Mouse (Mus musculus) midbrain, embryonic 11.5 days (tissue): ENCODE data around the gene Pidd1. TPM values are rescaled to one million over a fixed set of nuclear protein-coding genes. Genes with fewer than 3 reads are reported as not detected.

ENCODE experiments used
- ATAC-seq: fragments of 200-750 bp; cut with Nextera tagmentation; 2 replicates; pipeline ENCODE4 v1.8.0; 2017; ENCODE audit warnings: moderate TSS enrichment, moderate library complexity; ENCODE audit not compliant: low FRiP score
- DNase-seq: peaks from one replicate; pipeline ENCODE4 v3.0.0; 2015; ENCODE audit warnings: low spot score; ENCODE audit errors: missing footprints
- H3K27ac ChIP-seq: fragments of 300-500 bp; sonication (generic); 2 replicates; pipeline ENCODE4 v1.5.1; 2014; ENCODE audit warnings: low read depth, low read length
- H3K27me3 ChIP-seq: fragments of 300-500 bp; sonication (generic); 2 replicates; pipeline ENCODE4 v1.6.1; 2014; ENCODE audit warnings: mild to moderate bottlenecking, low read length, moderate library complexity, mixed read lengths; ENCODE audit not compliant: control insufficient read depth, insufficient read depth
- H3K36me3 ChIP-seq: fragments of 300-500 bp; sonication (generic); 2 replicates; pipeline ENCODE4 v1.6.1; 2014; ENCODE audit warnings: mild to moderate bottlenecking, low read length, moderate library complexity, mixed read lengths; ENCODE audit not compliant: control insufficient read depth, insufficient read depth
- H3K4me1 ChIP-seq: fragments of 300-500 bp; sonication (generic); 2 replicates; pipeline ENCODE4 v1.6.1; 2014; ENCODE audit warnings: low read length; ENCODE audit not compliant: control insufficient read depth, insufficient read depth
- H3K4me2 ChIP-seq: fragments of 300-500 bp; sonication (generic); 2 replicates; pipeline ENCODE4 v1.6.1; 2014; ENCODE audit warnings: mild to moderate bottlenecking, moderate library complexity
- H3K4me3 ChIP-seq: fragments of 300-500 bp; sonication (generic); 2 replicates; pipeline ENCODE4 v1.5.1; 2014; ENCODE audit warnings: low read depth, low read length
- H3K9ac ChIP-seq: fragments of 300-500 bp; sonication (generic); 2 replicates; pipeline ENCODE4 v1.6.1; 2014; ENCODE audit warnings: low read length
- H3K9me3 ChIP-seq: fragments of 300-500 bp; sonication (generic); 2 replicates; pipeline ENCODE4 v1.6.1; 2016; ENCODE audit warnings: low read length; ENCODE audit not compliant: control insufficient read depth
- WGBS: fragments of 180-500 bp; shearing (Covaris S2); extraction: QIAGEN DNeasy Blood & Tissue Kit; methylation state at CpG from one replicate; pipeline ENCODE4 v1.1.7; 2014; 5-methylcytosine and 5-hydroxymethylcytosine counted together
- polyA plus RNA-seq: library from polyadenylated mRNA; unstranded; fragments of >200 nt; fragmentation: Nextera tagmentation; extraction: Ambion mirVana; gene quantifications from 2 replicates; pipeline ENCODE4 v1.2.1, GENCODE M21; 2014

Pidd1 gene
- polyA plus RNA-seq, 1 experiment from 2014 or later = 7.8 TPM

- DNase-seq = peak; percentile 44
- peak overlapping the region; percentile 70 for H3K9ac ChIP-seq
- H3K36me3 ChIP-seq = 0 out of 2 replicates have a peak, but pooled peaks cover 2% of the 10 kb centered on the region
- H3K9me3 ChIP-seq = no peaks in the 10 kb centered on the region
- H3K27me3 ChIP-seq = no peaks in the 10 kb centered on the region
- peaks cover 11% of the 10 kb centered on the region for H3K4me1 ChIP-seq
- 92% methylated on average over 13 of the region's 13 CpGs for WGBS
- no peak overlapping the region for H3K4me3 ChIP-seq
- H3K4me2 ChIP-seq = peak overlapping the region; percentile 77
- no peak for ATAC-seq
- H3K27ac ChIP-seq = no peak overlapping the region
Observed at GRCm38 (mm10) chr7:141442199-141442598, 1.6 kb downstream of the Pidd1 start.

- no peak overlapping the region for H3K9ac ChIP-seq
- no peaks in the 10 kb centered on the region for H3K27me3 ChIP-seq
- 0 out of 2 replicates have a peak, but pooled peaks cover 2% of the 10 kb centered on the region for H3K36me3 ChIP-seq
- H3K4me3 ChIP-seq = no peak overlapping the region
- ATAC-seq (no peak), DNase-seq (peak; percentile 69)
- 94% methylated on average over 9 of the region's 9 CpGs for WGBS
- no peaks in the 10 kb centered on the region for H3K9me3 ChIP-seq
- H3K27ac ChIP-seq = no peak overlapping the region
- no peak overlapping the region for H3K4me2 ChIP-seq
- peaks cover 18% of the 10 kb centered on the region for H3K4me1 ChIP-seq
Observed at GRCm38 (mm10) chr7:141441460-141441859, 2.4 kb downstream of the Pidd1 start.

GRCm38 (mm10) chr7:141440613-141441012 is 3.2 kb downstream of the Pidd1 start:
- H3K9ac ChIP-seq = no peak overlapping the region
- ATAC-seq (no peak), DNase-seq (peak; percentile 90)
- H3K27me3 ChIP-seq = no peaks in the 10 kb centered on the region
- no peak overlapping the region for H3K27ac ChIP-seq
- no peaks in the 10 kb centered on the region for H3K9me3 ChIP-seq
- H3K4me2 ChIP-seq = no peak overlapping the region
- peaks cover 24% of the 10 kb centered on the region for H3K4me1 ChIP-seq
- no peak overlapping the region for H3K4me3 ChIP-seq
- H3K36me3 ChIP-seq = 0 out of 2 replicates have a peak, but pooled peaks cover 2% of the 10 kb centered on the region
- 34% methylated on average over 6 of the region's 6 CpGs for WGBS

GRCm38 (mm10) chr7:141439811-141440210 is 4.0 kb downstream of the Pidd1 start:
- H3K36me3 ChIP-seq = 0 out of 2 replicates have a peak, but pooled peaks cover 2% of the 10 kb centered on the region
- H3K4me3 ChIP-seq = no peak overlapping the region
- no peak overlapping the region for H3K27ac ChIP-seq
- no peaks in the 10 kb centered on the region for H3K27me3 ChIP-seq
- peak; percentile 35 for DNase-seq
- no peak for ATAC-seq
- peaks cover 30% of the 10 kb centered on the region for H3K4me1 ChIP-seq
- no peak overlapping the region for H3K4me2 ChIP-seq
- no peak overlapping the region for H3K9ac ChIP-seq
- no peaks in the 10 kb centered on the region for H3K9me3 ChIP-seq
- WGBS = 93% methylated on average over 11 of the region's 11 CpGs

- no peak overlapping the region for H3K27ac ChIP-seq
- H3K9ac ChIP-seq = no peak overlapping the region
- WGBS = 97% methylated on average over 10 of the region's 10 CpGs
- H3K36me3 ChIP-seq = 0 out of 2 replicates have a peak, but pooled peaks cover 2% of the 10 kb centered on the region
- H3K4me3 ChIP-seq = no peak overlapping the region
- peaks cover 34% of the 10 kb centered on the region for H3K4me1 ChIP-seq
- no peaks in the 10 kb centered on the region for H3K27me3 ChIP-seq
- no peak for DNase-seq
- no peak for ATAC-seq
- H3K9me3 ChIP-seq = no peaks in the 10 kb centered on the region
- H3K4me2 ChIP-seq = no peak overlapping the region
Observed at GRCm38 (mm10) chr7:141439140-141439679, 4.6 kb downstream of the Pidd1 start.

- DNase-seq (peak; percentile 64), ATAC-seq (no peak)
- Histone ChIP-seq H3K27me3 (no peaks in the 10 kb centered on the region), H3K4me2 (no peak overlapping the region), H3K27ac (no peak overlapping the region), H3K36me3 (0 out of 2 replicates have a peak, but pooled peaks cover 2% of the 10 kb centered on the region), H3K4me3 (no peak overlapping the region), H3K9ac (no peak overlapping the region), H3K4me1 (peaks cover 39% of the 10 kb centered on the region), H3K9me3 (no peaks in the 10 kb centered on the region)
- 91% methylated on average over 12 of the region's 12 CpGs for WGBS
Observed at GRCm38 (mm10) chr7:141438201-141438968, 5.4 kb downstream of the Pidd1 start.

- peak; percentile 83 for ATAC-seq
- H3K27ac ChIP-seq = no peak within 1 kb of the TSS; the same call in 1 of the 2 replicates
- H3K9ac ChIP-seq = peak within 1 kb of the TSS; percentile 81
- peaks cover 30% of the 10 kb centered on the region for H3K4me1 ChIP-seq
- peak within 1 kb of the TSS; percentile 87 for H3K4me2 ChIP-seq
- WGBS = 6% methylated on average over 53 of the region's 53 CpGs
- peak; percentile 99 for DNase-seq
- no peaks in the 10 kb centered on the region for H3K27me3 ChIP-seq
- peaks cover 2% of the 10 kb centered on the region; the same call in 1 of the 2 replicates for H3K36me3 ChIP-seq
- peak within 1 kb of the TSS; percentile 60 for H3K4me3 ChIP-seq
- no peaks in the 10 kb centered on the region for H3K9me3 ChIP-seq
Observed at GRCm38 (mm10) chr7:141437178-141438120, 6.4 kb downstream of the Pidd1 start, which contains the start of gene Slc25a22. Gene Slc25a22, minus strand, starts transcription at chr7:141437892.

GRCm38 (mm10) chr7:141436523-141436892 is 7.3 kb downstream of the Pidd1 start:
- H3K4me1 ChIP-seq = peaks cover 30% of the 10 kb centered on the region
- peak overlapping the region; percentile 81 for H3K9ac ChIP-seq
- H3K9me3 ChIP-seq = no peaks in the 10 kb centered on the region
- peak overlapping the region; percentile 87 for H3K4me2 ChIP-seq
- DNase-seq (no peak), ATAC-seq (no peak)
- H3K27ac ChIP-seq = no peak overlapping the region
- peaks cover 2% of the 10 kb centered on the region; the same call in 1 of the 2 replicates for H3K36me3 ChIP-seq
- H3K27me3 ChIP-seq = no peaks in the 10 kb centered on the region
- peak overlapping the region; percentile 60 for H3K4me3 ChIP-seq
- WGBS = 44% methylated on average over 2 of the region's 2 CpGs
